Mouse (Mus musculus) gastrocnemius, postnatal 4 days (tissue): ENCODE data around the gene Cap2. TPM values are rescaled to one million over a fixed set of nuclear protein-coding genes. Genes with fewer than 3 reads are reported as not detected.

ENCODE experiments used
- DNase-seq, 2 experiments: peaks; one replicate each; pipeline ENCODE4 v3.0.0; 2021 to 2022; ENCODE audit warnings: low spot score in 2 of 2, mixed read lengths in 2 of 2
- total RNA-seq, 2 experiments: library from RNA; stranded (reverse); gene quantifications; 2 replicates each; pipeline ENCODE4 v1.2.3; 2021

The Cap2 gene
- total RNA-seq, 2 experiments from 2014 or later, result 189 to 215 TPM

DNA sequence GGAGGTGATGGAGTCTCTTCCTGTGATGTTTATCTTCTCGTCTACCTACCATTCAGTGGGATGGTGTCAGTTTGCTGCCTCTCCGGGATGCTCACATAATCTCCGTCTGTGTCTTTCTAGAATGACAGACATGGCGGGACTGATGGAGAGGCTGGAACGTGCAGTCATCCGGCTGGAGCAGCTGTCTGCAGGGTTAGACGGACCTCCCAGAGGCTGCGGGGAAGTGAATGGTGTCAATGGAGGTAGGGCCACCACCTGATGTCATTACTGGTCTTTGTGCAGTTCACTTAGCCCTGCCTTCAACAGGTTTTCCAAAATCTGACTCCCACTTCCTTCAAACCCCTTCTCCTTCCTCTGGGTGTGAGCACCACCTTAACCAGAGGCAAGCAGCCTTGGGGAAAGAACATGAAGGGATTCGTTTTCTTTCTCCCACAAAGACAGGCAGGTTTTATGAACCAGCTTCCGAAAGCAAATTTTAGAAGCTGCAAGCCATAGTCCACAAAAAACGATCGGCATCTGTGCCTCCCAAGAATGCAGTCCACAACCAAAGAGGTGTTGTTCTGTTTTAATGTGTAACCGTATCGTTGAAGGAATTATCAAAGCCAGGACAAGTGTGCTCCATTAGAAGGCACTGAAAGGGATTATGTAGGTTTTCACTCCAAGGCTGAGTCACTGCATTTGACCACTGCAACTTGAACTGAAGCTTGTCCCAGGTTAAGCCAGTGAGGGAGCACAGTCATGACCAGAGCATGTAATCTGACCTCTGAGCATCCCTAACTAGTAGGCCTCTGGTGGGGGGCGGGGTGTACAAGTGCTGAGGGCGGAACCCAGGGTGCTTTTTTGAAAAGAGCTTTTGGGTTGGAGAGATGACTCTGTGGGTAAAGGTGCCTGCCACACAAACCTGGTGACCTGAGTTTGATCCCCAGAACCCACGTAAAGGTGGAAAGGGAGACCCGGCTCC is 23.9 kb downstream of the Cap2 start:
- DNase-seq, result no peak

DNA sequence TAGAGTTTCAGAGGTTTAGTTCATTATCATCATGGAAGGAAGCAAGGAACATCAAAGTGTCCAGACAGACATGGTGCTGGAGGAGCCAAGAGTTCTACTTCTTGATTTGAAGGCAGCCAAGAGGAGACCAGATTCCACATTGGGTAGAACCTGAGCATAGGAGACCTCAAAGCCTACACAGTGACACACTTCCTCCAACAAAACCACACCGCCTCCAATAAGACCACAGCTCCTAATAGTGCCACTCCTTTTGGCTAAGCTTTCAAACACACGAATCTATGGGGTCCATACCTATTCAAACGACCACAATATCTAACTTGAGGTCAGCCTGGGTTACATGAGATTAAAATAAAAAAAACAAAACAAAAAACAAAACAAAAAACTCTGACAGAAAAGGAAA is 25.0 kb downstream of the Cap2 start:
- no peak for DNase-seq

DNA sequence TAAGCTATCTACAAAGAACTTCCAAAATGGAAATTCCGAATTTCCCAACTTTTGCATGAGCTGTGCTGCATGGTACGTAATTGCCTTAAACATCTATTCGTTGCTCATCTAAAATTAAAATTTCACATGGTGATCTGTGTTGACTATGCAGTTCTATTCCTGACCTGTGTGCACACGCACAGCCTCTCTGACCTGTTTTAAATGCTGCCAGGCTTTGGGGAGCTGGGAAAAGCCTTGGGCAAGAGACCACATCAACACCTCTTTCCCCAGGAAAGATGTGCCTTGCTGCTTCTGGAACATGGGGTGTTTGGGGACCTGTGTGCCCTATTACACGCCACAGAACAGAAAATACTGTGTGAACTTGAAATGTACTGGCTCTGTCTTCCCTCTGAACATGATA is 25.7 kb downstream of the Cap2 start:
- no peak for DNase-seq

GRCm38 (mm10) chr13:46529037-46529436 is 27.4 kb downstream of the Cap2 start:
- DNase-seq, result no peak

DNA sequence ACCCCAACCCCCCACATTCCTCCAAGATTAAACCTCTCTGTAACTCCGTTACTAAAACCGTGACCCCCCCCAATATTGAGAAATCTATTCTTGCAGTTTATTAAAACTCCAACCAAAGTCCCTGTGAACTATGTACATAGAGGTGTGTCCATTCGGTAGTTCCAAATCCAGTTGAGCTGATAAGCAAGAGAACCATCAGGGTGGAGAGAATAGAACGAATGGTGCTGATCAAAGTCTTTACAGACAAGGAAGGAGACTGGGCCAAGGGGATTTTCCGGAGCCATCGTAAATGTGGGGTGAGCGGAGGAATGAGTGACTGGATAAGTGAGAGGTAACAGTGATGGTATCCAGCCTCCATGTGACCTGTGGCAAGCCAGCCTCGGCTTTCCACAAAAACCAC is 28.9 kb downstream of the Cap2 start:
- DNase-seq, result no peak

- DNase-seq, result no peak
Observed at GRCm38 (mm10) chr13:46531676-46532075, 30.0 kb downstream of the Cap2 start.

- DNase-seq, result no peak
Observed at GRCm38 (mm10) chr13:46532276-46532675, 30.6 kb downstream of the Cap2 start.

DNA sequence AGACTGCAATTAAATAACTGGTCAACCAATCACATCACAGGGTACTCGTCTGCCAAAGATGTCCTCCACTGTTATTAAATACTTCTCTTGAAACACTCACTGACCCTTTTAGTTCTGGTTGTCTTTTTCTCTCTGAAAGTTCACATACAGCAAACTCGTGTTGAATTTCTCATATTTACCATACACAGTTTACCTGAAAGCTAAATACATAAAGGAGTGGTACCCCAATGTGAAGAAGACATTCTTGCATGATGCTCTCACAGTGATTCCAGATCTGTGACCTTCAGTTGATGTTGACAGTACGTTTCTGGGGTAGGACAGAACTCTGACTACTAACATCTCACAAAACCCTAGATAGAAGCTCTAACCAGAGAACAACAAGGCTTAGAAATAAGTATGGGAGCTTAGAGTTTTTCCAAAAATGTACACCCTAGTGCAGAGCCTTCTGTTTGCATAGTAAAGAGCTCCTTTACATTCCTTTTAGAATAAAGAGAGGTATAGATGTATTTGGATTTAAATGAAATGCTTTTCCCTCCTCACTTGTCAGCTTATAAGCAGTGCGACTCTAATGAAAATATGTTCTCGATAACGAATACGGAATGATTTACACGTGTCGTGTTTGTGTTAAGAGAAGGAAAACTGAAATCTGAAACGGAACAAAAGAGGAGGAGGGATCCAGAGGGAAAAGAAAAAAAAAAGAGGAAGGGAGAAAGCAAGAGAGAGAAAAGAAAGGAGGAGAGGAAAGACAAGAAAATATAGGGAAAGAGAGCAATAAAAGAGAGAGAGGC is 31.9 kb downstream of the Cap2 start:
- no peak for DNase-seq

DNA sequence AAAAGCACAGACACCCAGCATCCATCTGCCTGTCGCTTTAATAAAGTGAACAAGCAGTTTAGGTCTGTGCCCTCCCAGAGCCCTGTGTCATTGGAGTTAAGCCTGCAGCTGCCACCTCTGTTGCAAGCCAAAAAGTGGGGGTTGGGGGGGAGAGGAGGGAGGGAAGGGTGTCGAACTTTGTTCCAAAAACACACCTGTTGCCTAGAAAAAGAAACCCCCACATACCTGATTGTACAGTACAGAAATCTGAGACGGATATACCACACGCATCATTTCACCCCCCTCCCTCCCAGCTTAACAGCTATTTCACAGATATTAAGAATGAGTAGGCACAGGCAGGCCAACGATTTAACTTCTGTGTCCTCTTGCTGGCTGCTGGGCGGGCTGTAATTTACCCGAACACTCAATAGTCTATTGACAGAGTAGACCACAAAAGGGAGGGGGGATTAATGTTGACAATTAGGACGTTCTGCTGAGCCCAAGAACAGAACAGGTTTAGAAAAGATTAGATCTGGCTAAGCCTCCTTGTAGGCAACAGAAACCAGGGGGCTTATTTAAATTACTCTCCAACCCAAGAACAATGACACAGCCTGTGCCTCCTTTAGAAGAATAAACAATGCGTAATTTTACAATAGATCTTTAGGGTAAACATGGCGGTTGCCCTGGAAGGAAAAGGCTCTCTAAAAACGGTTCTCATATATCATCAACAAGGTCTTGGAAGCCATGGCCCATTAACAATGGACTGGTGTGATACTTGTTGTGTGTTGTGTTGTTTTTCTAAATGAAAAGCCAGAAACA is 32.7 kb downstream of the Cap2 start:
- DNase-seq, result peak in 1 of 2 experiments; percentile 51

DNA sequence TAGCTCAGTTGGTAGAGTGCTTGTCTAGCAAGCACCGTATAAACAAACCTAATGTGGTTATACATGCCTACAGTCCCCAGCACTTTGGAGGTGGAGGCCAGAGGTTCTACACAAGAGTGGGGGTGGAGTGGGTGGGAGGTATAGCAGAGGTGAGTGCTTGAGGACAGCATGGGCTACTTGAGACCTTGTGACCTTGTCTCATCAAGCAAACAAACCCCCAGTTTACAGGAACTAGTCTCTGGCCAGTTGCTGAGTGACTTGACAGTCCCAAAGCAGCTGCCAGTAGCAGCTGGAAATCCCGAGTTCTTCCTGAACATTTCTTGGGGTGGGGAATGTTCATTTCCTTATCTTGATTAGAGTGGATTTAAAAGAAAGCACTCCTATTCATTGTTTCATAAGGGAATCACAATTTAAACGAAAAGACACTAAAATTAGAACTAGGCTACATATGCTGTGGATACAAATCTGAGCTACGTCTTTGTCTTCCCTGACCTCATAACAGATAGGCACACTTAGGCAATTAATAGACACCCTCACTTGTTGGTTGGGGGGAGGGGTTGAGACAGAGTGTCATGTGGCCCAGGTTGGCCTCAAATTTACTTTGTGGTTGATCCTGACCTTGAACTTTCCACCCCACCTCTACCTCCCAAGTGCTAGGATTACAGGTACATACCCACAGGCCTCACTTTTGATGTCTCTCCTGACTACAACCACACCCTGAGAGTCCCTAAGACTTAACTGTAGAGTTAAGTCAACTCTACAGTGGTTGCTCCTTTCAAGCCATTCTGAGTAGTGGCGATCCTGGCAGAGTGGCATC is 33.5 kb downstream of the Cap2 start:
- DNase-seq, result no peak

DNA sequence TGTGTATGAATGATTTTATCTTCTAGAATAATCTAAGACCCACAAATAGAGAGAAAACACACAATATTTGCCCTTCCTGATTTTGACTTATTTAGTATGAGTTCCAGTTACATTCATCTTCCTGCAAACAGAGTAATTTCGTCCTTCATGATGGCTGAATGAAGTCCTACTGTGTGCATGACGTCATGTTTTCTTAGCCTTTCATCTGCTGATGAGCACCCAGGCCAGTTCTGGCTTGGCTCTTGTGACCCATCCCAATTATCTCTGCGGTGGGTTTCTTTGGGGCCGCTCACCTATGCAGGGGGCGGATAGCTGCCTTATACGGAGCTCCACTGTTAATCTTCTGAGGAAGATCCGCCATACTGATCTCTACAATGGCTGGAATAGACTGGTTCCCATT is 37.6 kb downstream of the Cap2 start:
- no peak for DNase-seq

GRCm38 (mm10) chr13:46540943-46541342 is 39.3 kb downstream of the Cap2 start:
- no peak for DNase-seq

GRCm38 (mm10) chr13:46542782-46543181 is 41.1 kb downstream of the Cap2 start:
- no peak for DNase-seq

- DNase-seq, result no peak
Observed at GRCm38 (mm10) chr13:46544608-46545007, 43.0 kb downstream of the Cap2 start.

GRCm38 (mm10) chr13:46545081-46545480 is 43.4 kb downstream of the Cap2 start:
- DNase-seq, result no peak

GRCm38 (mm10) chr13:46546846-46547245 is 45.2 kb downstream of the Cap2 start:
- DNase-seq, result no peak

DNA sequence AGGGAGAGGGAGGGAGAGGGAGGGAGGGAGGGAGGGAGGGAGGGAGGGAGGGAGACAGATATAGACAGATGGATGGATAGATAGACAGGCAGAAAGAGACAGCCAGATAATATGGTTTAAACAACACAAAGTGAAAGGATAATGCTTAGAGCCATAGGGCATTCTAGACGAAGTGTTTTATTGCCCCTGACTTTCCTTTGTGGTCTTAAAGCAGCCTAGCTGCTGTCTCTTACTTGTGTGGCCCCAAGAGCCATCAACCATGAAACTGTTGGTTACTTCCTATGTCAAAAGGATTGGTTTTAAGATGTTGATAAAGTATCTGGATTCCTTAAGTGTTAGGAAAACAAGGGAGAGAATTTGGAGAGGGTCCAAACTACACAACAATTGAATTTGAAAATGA is 45.6 kb downstream of the Cap2 start:
- DNase-seq, result no peak

- DNase-seq, result no peak
Observed at GRCm38 (mm10) chr13:46548132-46548531, 46.5 kb downstream of the Cap2 start.

GRCm38 (mm10) chr13:46548600-46549179 is 47.0 kb downstream of the Cap2 start:
- DNase-seq, result no peak

- no peak for DNase-seq
Observed at GRCm38 (mm10) chr13:46550627-46551026, 49.0 kb downstream of the Cap2 start.
